Mouse (Mus musculus) left cerebral cortex, postnatal 14 days (tissue): ENCODE results near the gene Gm10217. TPM values are rescaled to one million over a fixed set of nuclear protein-coding genes. Genes with fewer than 3 reads are reported as not detected.

ENCODE experiments used
- DNase-seq, 2 experiments: peaks; one replicate each; pipeline ENCODE4 v3.0.0; 2021 to 2022; ENCODE audit warnings: low spot score in 2 of 2, mixed read lengths in 1 of 2
- intact Hi-C: fragments of 180-260 bp; cut with DNase I; formaldehyde crosslinking; loops from one replicate; pipeline ENCODE4 v1.15.1; 2025
- long read RNA-seq, 2 experiments: library from polyadenylated mRNA; stranded (forward); transcript quantifications; one replicate each; pipeline ENCODE4 v2.0.0; 2021
- total RNA-seq, 2 experiments: library from RNA; stranded (reverse); gene quantifications; 2 replicates each; pipeline ENCODE4 v1.2.3; 2021

Gm10217 gene
- not detected for total RNA-seq
- long read RNA-seq, experiment 1 = 0 reads
- long read RNA-seq, experiment 2 = 0 reads

DNA sequence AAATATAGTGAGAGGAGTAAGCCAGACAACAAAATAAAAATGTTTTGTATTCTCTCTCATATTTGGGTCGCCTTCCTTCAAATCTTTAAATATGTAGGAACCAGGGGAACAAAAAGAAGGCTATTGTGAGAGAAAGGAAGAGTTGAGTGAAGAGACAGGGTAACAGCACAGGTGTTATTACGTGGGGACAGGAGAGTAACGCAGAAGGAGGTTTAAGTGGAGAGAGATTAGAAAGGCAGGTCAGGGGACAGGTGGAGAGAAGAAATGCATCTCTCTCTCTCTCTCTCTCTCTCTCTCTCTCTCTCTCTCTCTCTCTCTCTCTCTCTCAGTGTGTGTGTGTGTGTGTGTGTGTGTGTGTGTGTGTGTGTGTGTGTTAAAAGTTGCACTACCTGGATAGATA lies at the start of gene Gm10217:
Gm10217 (plus strand) TSS at position 301 of the 400 bp plus-strand sequence.
- DNase-seq = no peak
- intact Hi-C loops = no loop called here

DNA sequence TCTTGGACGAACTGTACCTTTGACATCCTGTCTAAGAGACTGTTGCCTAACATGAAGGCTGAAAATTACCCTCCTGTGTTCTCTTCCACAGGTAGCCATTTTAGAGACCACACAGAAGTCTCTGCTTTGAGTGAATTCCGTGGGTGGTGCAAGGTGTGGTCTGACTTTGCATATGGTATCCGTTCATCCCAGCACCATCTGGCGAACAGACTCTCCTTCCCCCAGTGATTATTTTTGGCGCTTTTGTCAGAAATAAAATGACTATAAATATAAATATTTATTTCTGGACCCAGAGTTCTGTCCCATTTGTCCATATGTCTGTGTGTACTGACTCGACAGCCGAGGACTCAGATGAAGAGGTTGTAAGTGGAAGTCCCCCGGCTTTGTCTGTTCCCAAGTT lies 39.3 kb upstream of the Gm10217 start:
- intact Hi-C loops = no loop called here

GRCm38 (mm10) chr8:9840257-9840656 lies 23.8 kb upstream of the Gm10217 start:
- intact Hi-C loops = no loop called here
- no peak for DNase-seq

More for the DNA sequence above, 39.3 kb upstream of the Gm10217 start:
- peak; percentile 20 to 35 for DNase-seq

DNA sequence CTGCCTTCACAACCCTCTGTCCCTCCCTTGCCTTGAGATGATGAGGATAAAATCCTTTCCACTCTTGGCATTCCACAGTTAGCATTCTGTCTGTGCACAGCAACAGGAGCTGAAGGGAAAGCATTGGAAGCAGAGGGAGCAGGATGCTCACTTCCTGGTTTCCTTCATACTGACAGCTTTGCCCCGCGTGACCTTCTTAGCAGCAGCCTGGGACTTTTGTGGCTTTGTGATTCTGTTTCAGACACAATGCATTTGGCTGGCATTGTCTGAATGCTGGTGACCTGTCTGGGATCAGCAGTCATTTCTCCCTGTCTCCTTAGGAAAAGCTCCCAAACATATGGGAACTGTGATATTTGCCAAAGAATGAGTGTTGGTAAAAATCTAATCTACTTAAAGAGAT lies 4.8 kb upstream of the Gm10217 start:
- intact Hi-C loops = no loop called here
- no peak for DNase-seq

DNA sequence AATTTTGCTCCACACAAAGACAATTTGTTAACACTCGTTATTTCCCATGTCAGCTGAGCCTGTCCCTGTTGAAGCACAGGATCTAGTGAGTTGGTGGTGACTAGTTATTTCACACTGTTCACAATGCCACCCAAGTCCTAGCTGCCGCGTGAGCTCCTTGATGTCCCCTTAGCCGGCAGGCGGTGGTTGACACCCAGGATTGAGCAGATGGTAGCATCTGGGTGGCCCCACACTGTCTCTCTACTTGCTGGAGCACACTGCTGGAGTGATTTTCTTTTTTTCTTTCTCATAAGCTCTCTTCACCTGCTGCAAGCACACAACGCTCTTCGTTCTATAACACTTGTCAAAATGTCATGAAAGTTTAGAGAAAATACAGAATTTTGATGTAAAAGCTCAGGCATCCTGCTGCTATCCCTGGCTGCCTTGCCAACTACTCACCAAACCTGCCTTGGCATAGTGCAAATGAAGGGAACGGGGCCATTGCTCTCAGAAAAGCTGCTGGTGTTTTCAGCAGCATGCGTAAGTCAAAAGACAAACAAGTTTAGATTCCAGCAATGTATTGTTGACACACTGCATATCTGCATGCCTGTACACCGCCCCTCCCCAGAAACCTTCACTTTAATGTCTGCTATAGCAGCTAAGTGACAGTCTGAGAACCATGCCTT lies 3.4 kb upstream of the Gm10217 start:
- DNase-seq = peak in 1 of 2 experiments; percentile 8
- intact Hi-C loops = no loop called here

- intact Hi-C loops = no loop called here
- peak; percentile 32 to 37 for DNase-seq
Observed at GRCm38 (mm10) chr8:9865150-9865549, 1.1 kb downstream of the Gm10217 start.

- DNase-seq = no peak
- intact Hi-C loops = no loop called here
Observed at GRCm38 (mm10) chr8:9868094-9868493, 4.0 kb downstream of the Gm10217 start.

DNA sequence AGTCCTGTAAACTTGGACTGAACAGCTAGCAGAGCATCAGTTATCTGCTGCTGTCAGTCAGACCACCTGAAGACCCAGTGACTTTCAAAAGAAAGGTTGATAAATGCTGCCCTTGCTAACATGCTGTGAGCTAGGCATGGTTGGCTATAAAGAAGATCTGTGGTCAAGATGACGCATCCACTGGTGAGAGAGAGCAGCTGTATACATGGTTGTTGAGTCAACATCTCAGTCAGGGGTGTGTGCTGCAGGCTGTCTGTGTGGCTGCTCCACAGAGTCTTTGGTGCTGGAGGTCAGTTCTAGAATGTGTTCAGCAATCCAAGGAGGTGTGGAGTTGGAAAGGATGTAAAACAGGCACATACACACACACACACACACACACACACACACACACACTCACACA lies 12.2 kb downstream of the Gm10217 start:
- DNase-seq = no peak
- intact Hi-C loops = no loop called here

- no peak for DNase-seq
Observed at GRCm38 (mm10) chr8:9879921-9880320, 15.9 kb downstream of the Gm10217 start.

DNA sequence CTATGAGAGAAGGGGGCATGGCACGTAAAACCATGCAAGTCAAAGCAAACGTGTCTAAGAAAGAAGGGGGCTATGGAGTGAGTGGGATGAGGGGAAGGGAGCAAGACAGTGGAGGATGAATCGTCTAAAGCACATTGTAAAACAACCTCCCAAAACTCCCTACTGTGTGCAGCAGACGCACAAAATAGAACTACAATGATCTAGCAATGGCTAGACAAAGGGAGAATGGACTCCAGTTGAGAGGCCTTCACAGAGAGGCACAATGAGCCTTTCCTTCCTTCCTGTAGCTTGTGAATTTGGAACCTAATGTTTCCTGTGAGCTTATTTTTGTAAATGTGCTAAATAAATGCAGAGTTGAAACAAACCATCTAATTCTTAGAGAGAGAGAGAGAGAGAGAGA lies 22.7 kb downstream of the Gm10217 start:
- no peak for DNase-seq
- intact Hi-C loops = no loop called here

More at GRCm38 (mm10) chr8:9879921-9880320, 15.9 kb downstream of the Gm10217 start:
- intact Hi-C loops = no loop called here

- DNase-seq = no peak
- intact Hi-C loops = no loop called here
Observed at GRCm38 (mm10) chr8:9899199-9899598, 35.1 kb downstream of the Gm10217 start.

- peak in 1 of 2 experiments; percentile 12 for DNase-seq
- intact Hi-C loops = no loop called here
Observed at GRCm38 (mm10) chr8:9899673-9900072, 35.6 kb downstream of the Gm10217 start.

Other genes starting within 250 kb of the Gm10217 start
- gene Fam155a, start 93.1 kb upstream of the Gm10217 start, total RNA-seq = 100 to 1,000 TPM in 1 of 2 experiments, 10 to 100 TPM in 1; 93.7 to 104 TPM
- gene Lig4, start 113.4 kb downstream of the Gm10217 start, total RNA-seq = 10 to 100 TPM; 10.7 to 10.8 TPM
- gene Abhd13, start 113.5 kb downstream of the Gm10217 start, total RNA-seq = 10 to 100 TPM; 34.7 TPM
- 1 to 10 TPM; 3.2 to 3.9 TPM for gene Tnfsf13b, start 142.2 kb downstream of the Gm10217 start, total RNA-seq